Mouse (Mus musculus) intestine, embryonic 15.5 days (tissue): Measurements from ENCODE around the gene Pnpla2. TPM values are rescaled to one million over a fixed set of nuclear protein-coding genes. Genes with fewer than 3 reads are reported as not detected.
"Not testable (repeated sequence)": the region's sequence is repeated elsewhere in the genome, so short reads cannot be mapped to it uniquely, and the experiment has no call there.

ENCODE experiments used
- ATAC-seq: fragments of 200-750 bp; cut with Nextera tagmentation; 2 replicates; pipeline ENCODE4 v1.8.0; 2017; ENCODE audit warnings: moderate TSS enrichment, moderate library complexity
- H3K27ac ChIP-seq: fragments of 300-500 bp; sonication (generic); 2 replicates; pipeline ENCODE4 v1.5.1; 2015; ENCODE audit warnings: mild to moderate bottlenecking, inconsistent platforms
- H3K27me3 ChIP-seq: fragments of 300-500 bp; sonication (generic); replicated peaks from 2 replicates; pipeline ENCODE4 v1.6.1; 2015; ENCODE audit warnings: inconsistent platforms
- H3K36me3 ChIP-seq: fragments of 300-500 bp; sonication (generic); 2 replicates; pipeline ENCODE4 v1.6.1; 2015; ENCODE audit warnings: inconsistent platforms
- H3K4me1 ChIP-seq: fragments of 300-500 bp; sonication (generic); replicated peaks from 2 replicates; pipeline ENCODE4 v1.6.1; 2015; ENCODE audit warnings: inconsistent platforms
- H3K4me2 ChIP-seq: fragments of 300-500 bp; sonication (generic); replicated peaks from 2 replicates; pipeline ENCODE4 v1.6.1; 2015; ENCODE audit warnings: mild to moderate bottlenecking, inconsistent platforms
- H3K4me3 ChIP-seq: fragments of 300-500 bp; sonication (generic); replicated peaks from 2 replicates; pipeline ENCODE4 v1.5.1; 2015; ENCODE audit warnings: inconsistent platforms
- H3K9ac ChIP-seq: fragments of 300-500 bp; sonication (generic); 2 replicates; pipeline ENCODE4 v1.6.1; 2015; ENCODE audit warnings: inconsistent platforms
- H3K9me3 ChIP-seq: fragments of 300-500 bp; sonication (generic); 2 replicates; pipeline ENCODE4 v1.6.1; 2016; ENCODE audit warnings: inconsistent platforms
- WGBS: fragments of 180-500 bp; shearing (Covaris S2); methylation state at CpG from one replicate; pipeline ENCODE4 v1.1.7; 2015; 5-methylcytosine and 5-hydroxymethylcytosine counted together
- polyA plus RNA-seq: library from polyadenylated mRNA; unstranded; fragments of >200 nt; fragmentation: Nextera tagmentation; extraction: Ambion mirVana; gene quantifications from 2 replicates; pipeline ENCODE4 v1.2.1, GENCODE M21; 2015

Gene Pnpla2
- polyA plus RNA-seq = 35.1 and 38.1 TPM in 2 replicates

- ATAC-seq = peak; percentile 91
- peak within 1 kb of the TSS; percentile 83 for H3K27ac ChIP-seq
- peaks cover 26% of the 10 kb centered on the region for H3K36me3 ChIP-seq
- H3K9ac ChIP-seq = peak within 1 kb of the TSS; percentile 67
- peaks cover 21% of the 10 kb centered on the region for H3K4me1 ChIP-seq
- no peaks in the 10 kb centered on the region for H3K27me3 ChIP-seq
- peak within 1 kb of the TSS; percentile 95 for H3K4me2 ChIP-seq
- under 1% methylated on average over 45 of the region's 45 CpGs for WGBS
- no peaks in the 10 kb centered on the region for H3K9me3 ChIP-seq
- peak within 1 kb of the TSS; percentile 71 for H3K4me3 ChIP-seq
These were observed at the start of gene Pnpla2 for GRCm38 (mm10) chr7:141454967-141455551. Gene Pnpla2, plus strand, starts transcription at chr7:141455198.

GRCm38 (mm10) chr7:141405466-141405865, 49.5 kb upstream of the Pnpla2 start:
- WGBS = 73% methylated on average over 4 of the region's 4 CpGs

GRCm38 (mm10) chr7:141407670-141408069, 47.3 kb upstream of the Pnpla2 start:
- WGBS = 96% methylated on average over 7 of the region's 7 CpGs
- not testable (repeated sequence) for H3K27me3 ChIP-seq, H3K9ac ChIP-seq

More at GRCm38 (mm10) chr7:141405466-141405865, 49.5 kb upstream of the Pnpla2 start:
- Histone ChIP-seq H3K36me3 (peaks cover 26% of the 10 kb centered on the region; the same call in 1 of the 2 replicates), H3K4me3 (no peak overlapping the region), H3K9ac (no peak overlapping the region), H3K4me2 (no peak overlapping the region), H3K27ac (no peak overlapping the region), H3K4me1 (peaks cover 6% of the 10 kb centered on the region), H3K9me3 (no peaks in the 10 kb centered on the region), H3K27me3 (no peaks in the 10 kb centered on the region)
- no peak for ATAC-seq

GRCm38 (mm10) chr7:141408833-141409232, 46.2 kb upstream of the Pnpla2 start:
- Histone ChIP-seq H3K9me3 (no peaks in the 10 kb centered on the region), H3K27ac (no peak overlapping the region), H3K4me2 (no peak overlapping the region), H3K4me3 (no peak overlapping the region), H3K27me3 (no peaks in the 10 kb centered on the region), H3K4me1 (peaks cover 12% of the 10 kb centered on the region), H3K9ac (0 out of 2 replicates have a peak overlapping the region, but pooled peaks have one; percentile 8), H3K36me3 (peaks cover 14% of the 10 kb centered on the region; the same call in 1 of the 2 replicates)
- WGBS = 16% methylated on average over 11 of the region's 11 CpGs
- ATAC-seq = peak; percentile 74

More at GRCm38 (mm10) chr7:141407670-141408069, 47.3 kb upstream of the Pnpla2 start:
- H3K27ac ChIP-seq, H3K4me3 ChIP-seq, ATAC-seq, H3K4me2 ChIP-seq, H3K9me3 ChIP-seq, H3K4me1 ChIP-seq: not testable (repeated sequence)
- H3K36me3 ChIP-seq = peaks cover 14% of the 10 kb centered on the region; the same call in 1 of the 2 replicates

DNA sequence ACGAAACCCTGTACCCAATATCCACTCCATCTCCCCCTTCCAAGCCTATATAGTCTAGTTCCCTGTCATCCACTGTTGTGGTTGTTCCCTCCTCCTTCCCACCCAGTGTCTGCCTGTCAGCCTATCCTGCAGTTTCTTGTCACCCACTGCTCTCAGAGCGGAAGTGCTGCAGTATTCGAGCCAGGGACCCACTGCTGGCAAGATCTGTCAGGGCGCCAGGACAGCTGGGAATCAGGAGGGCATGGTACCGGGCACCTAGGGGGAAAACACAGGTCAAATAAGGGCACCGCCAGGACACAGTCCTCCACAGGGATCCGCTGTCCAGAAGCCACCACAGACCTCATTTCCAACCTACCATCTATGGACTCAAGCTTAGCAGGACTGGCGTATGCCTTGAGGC, 44.4 kb upstream of the Pnpla2 start:
- no peak overlapping the region for H3K27ac ChIP-seq
- H3K4me3 ChIP-seq = no peak overlapping the region
- peaks cover 14% of the 10 kb centered on the region; the same call in 1 of the 2 replicates for H3K36me3 ChIP-seq
- no peak overlapping the region for H3K9ac ChIP-seq
- no peak overlapping the region for H3K4me2 ChIP-seq
- H3K9me3 ChIP-seq = no peaks in the 10 kb centered on the region
- 93% methylated on average over 8 of the region's 8 CpGs for WGBS
- no peaks in the 10 kb centered on the region for H3K27me3 ChIP-seq
- peaks cover 17% of the 10 kb centered on the region for H3K4me1 ChIP-seq
- ATAC-seq = no peak

DNA sequence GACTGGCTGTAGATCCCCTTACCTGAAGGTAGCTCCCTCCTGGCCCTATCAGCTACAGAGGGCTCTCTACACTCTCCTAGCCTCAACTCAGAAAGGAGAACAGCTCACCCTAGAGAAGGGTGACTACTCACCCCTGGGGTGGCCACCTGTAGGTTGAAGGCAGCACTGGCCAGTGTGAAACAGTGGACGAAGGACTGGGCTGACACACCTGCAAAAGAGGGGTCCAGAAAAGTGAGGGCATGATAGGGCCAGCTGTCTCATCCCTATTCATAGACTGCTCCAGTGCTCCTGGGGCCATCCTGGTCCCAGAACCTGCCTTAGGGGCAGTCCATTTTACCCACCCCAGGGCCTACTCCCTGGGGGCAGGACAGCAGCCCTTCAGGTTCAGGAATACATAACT, 43.3 kb upstream of the Pnpla2 start:
- Histone ChIP-seq H3K4me2 (no peak overlapping the region), H3K9me3 (no peaks in the 10 kb centered on the region), H3K4me3 (no peak overlapping the region), H3K27ac (no peak overlapping the region), H3K4me1 (peaks cover 17% of the 10 kb centered on the region), H3K9ac (no peak overlapping the region), H3K36me3 (peaks cover 14% of the 10 kb centered on the region; the same call in 1 of the 2 replicates), H3K27me3 (no peaks in the 10 kb centered on the region)
- 87% methylated on average over 1 of the region's 1 CpGs for WGBS
- ATAC-seq = no peak

- WGBS = 2% methylated on average over 16 of the region's 16 CpGs
- Histone ChIP-seq H3K4me3 (peak overlapping the region; percentile 69), H3K27ac (peak overlapping the region; percentile 79), H3K9me3 (no peaks in the 10 kb centered on the region), H3K36me3 (peaks cover 14% of the 10 kb centered on the region; the same call in 1 of the 2 replicates), H3K4me1 (peaks cover 17% of the 10 kb centered on the region), H3K4me2 (peak overlapping the region; percentile 85), H3K27me3 (no peaks in the 10 kb centered on the region), H3K9ac (peak overlapping the region; percentile 73)
- peak; percentile 34 for ATAC-seq
These were observed 41.7 kb upstream of the Pnpla2 start for GRCm38 (mm10) chr7:141413331-141413730.

DNA sequence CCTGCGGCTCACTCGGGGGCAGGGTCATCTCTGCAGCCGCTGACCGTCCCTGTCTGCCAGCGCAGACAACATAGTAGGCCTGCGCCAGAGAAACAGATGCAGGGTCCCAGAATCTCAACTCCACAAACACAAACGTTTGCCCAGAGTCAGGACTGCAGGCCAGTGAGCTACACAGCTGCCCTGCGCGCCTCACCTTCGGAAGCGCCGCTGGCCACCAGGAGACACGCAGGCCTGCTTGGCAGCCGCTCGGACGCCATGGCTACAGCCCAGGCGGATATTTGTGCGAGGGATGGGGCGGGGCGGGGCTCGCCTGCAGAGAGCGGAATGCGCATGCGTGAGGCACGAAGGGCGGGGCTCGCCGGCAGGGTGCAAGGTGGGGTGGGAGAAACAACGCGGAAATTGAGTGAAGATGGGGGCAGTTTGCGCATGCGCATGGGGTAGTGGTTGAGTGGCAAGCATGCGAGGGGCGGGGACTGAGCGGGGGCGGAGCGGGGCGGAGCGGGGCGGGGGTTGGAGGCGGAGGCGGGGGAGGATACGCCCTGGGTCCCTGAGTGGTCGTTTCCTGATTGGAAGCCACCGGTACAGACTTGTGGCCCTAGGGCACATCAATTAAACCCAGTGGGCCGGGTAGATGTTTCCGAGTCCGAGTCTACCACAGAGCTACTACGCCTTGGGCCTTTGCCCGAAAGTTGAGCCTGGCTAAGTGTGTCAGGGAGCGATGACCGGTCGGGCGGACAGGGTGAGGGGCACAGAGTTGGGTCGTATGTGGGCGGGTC, 41.0 kb upstream of the Pnpla2 start, which contains the start of gene Gatd1:
Gene Gatd1, minus strand, starts transcription at position 328 of the 776 bp plus-strand sequence.
- H3K4me2 ChIP-seq = peak within 1 kb of the TSS; percentile 85
- under 1% methylated on average over 56 of the region's 56 CpGs for WGBS
- H3K9me3 ChIP-seq = no peaks in the 10 kb centered on the region
- H3K36me3 ChIP-seq = peaks cover 10% of the 10 kb centered on the region; the same call in 1 of the 2 replicates
- H3K4me3 ChIP-seq = peak within 1 kb of the TSS; percentile 69
- ATAC-seq = peak; percentile 94
- no peaks in the 10 kb centered on the region for H3K27me3 ChIP-seq
- H3K27ac ChIP-seq = peak within 1 kb of the TSS; percentile 79
- H3K4me1 ChIP-seq = peaks cover 16% of the 10 kb centered on the region
- peak within 1 kb of the TSS; percentile 73 for H3K9ac ChIP-seq

- Histone ChIP-seq H3K27me3 (no peaks in the 10 kb centered on the region), H3K4me1 (peaks cover 11% of the 10 kb centered on the region), H3K4me3 (no peak overlapping the region), H3K9ac (no peak overlapping the region), H3K27ac (no peak overlapping the region), H3K36me3 (no peaks in the 10 kb centered on the region), H3K9me3 (no peaks in the 10 kb centered on the region), H3K4me2 (no peak overlapping the region)
- 81% methylated on average over 6 of the region's 6 CpGs for WGBS
- ATAC-seq = no peak
These were observed 38.7 kb upstream of the Pnpla2 start for GRCm38 (mm10) chr7:141416144-141416841.

- Histone ChIP-seq H3K9me3 (no peaks in the 10 kb centered on the region), H3K4me3 (no peak overlapping the region), H3K9ac (no peak overlapping the region), H3K36me3 (no peaks in the 10 kb centered on the region), H3K27me3 (no peaks in the 10 kb centered on the region), H3K27ac (peak overlapping the region; percentile 48; the same call in 1 of the 2 replicates), H3K4me1 (peaks cover 8% of the 10 kb centered on the region), H3K4me2 (no peak overlapping the region)
- 76% methylated on average over 8 of the region's 8 CpGs for WGBS
- ATAC-seq = no peak
These were observed 37.0 kb upstream of the Pnpla2 start for GRCm38 (mm10) chr7:141417731-141418681.

GRCm38 (mm10) chr7:141418970-141419369, 36.0 kb upstream of the Pnpla2 start:
- Histone ChIP-seq H3K9me3 (no peaks in the 10 kb centered on the region), H3K4me2 (no peak overlapping the region), H3K27ac (peak overlapping the region; percentile 48; the same call in 1 of the 2 replicates), H3K36me3 (no peaks in the 10 kb centered on the region), H3K4me3 (no peak overlapping the region), H3K27me3 (no peaks in the 10 kb centered on the region), H3K9ac (no peak overlapping the region), H3K4me1 (peaks cover 5% of the 10 kb centered on the region; the same call in 1 of the 2 replicates)
- ATAC-seq = peak; percentile 62
- 41% methylated on average over 7 of the region's 7 CpGs for WGBS
